Mouse (Mus musculus): ENCODE measurements around the gene Sprr2a3. TPM values are rescaled to one million over a fixed set of nuclear protein-coding genes. Genes with fewer than 3 reads are reported as not detected.
"Not testable (repeated sequence)": the region's sequence is repeated elsewhere in the genome, so short reads cannot be mapped to it uniquely, and the experiment has no call there.

Sprr2a3 gene
- polyA plus RNA-seq (2015; fragmentation: Nextera tagmentation; extraction: Ambion mirVana): not detected in 2 replicates

DNA sequence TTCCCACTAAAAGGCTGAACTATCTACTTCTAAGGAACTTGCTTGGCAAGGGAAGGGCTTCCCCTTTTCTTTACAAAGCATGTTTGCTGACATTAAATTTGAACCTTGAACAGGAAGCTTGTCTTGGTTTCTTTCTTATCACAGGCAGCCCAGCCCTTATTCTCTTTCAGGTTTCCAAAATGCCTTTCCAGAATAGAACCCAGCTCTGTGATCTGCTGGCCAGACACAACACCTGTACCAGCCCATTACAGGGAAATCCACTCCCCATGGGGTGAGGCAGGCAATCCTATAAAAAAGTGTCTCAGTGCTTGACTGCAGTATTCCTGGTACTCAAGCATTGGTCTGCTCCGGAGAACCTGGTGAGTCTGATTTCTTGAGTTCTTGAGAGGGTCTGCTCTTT lies at the start of gene Sprr2a3:
TSS of gene Sprr2a3 (plus strand) at position 317 of the 400 bp plus-strand sequence.
- H3K4me2 ChIP-seq (ENCODE audit: low read length); H3K4me1 ChIP-seq (replicated peaks; ENCODE audit: control insufficient read depth, insufficient read depth, low read length); ATAC-seq; H3K27ac ChIP-seq (ENCODE audit: low read length); H3K4me3 ChIP-seq (replicated peaks; ENCODE audit: low read length); H3K36me3 ChIP-seq (ENCODE audit: control insufficient read depth, insufficient read depth); H3K27me3 ChIP-seq (replicated peaks; ENCODE audit: control insufficient read depth, insufficient read depth, low read length); H3K9me3 ChIP-seq (ENCODE audit: control insufficient read depth, low read length); H3K9ac ChIP-seq (replicated peaks; ENCODE audit: low read depth, low read length): not testable (repeated sequence)
- WGBS: 94% methylated on average over 1 of the region's 1 CpGs

DNA sequence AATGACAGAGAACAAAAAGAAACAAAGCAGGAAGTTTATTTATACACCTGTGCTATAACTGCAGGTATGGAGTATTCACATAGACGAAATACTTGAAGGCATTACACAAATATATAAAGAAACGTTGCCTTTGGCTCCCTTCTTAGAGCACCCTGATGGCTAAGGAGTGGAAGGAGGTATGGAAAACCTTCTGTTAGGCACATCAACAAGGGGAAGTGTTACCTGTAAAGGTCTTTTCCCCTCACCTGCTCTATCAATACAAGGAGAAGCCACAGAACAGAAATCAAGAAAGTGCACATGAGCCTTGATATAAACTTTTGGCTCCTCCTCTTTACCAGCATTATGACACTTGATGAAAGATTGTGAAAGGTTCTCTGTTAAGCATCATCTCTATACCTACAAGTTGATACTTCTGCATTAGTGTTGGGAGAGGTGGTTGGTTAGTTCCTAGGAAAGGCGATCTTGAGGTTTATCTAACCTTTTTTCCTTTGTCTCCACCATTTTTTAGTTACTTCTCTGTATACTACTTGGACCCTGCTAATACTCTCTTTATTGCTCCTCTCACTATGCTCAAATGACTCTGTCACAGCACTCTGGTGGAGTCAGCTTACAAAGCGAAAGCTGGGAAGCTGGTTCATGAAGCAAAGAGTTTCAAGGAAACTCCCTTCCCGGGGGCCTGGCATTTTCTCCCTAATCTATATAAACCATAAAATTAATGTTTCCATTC lies 48.6 kb upstream of the Sprr2a3 start:
- not testable (repeated sequence) for H3K9ac ChIP-seq (replicated peaks; ENCODE audit: low read depth, low read length); H3K27me3 ChIP-seq (replicated peaks; ENCODE audit: control insufficient read depth, insufficient read depth, low read length); H3K9me3 ChIP-seq (ENCODE audit: control insufficient read depth, low read length); H3K4me2 ChIP-seq (ENCODE audit: low read length); ATAC-seq; H3K4me1 ChIP-seq (replicated peaks; ENCODE audit: control insufficient read depth, insufficient read depth, low read length); H3K4me3 ChIP-seq (replicated peaks; ENCODE audit: low read length); H3K36me3 ChIP-seq (ENCODE audit: control insufficient read depth, insufficient read depth); H3K27ac ChIP-seq (ENCODE audit: low read length)
- WGBS: no CpG with 5 or more reads among the region's 5 CpGs

DNA sequence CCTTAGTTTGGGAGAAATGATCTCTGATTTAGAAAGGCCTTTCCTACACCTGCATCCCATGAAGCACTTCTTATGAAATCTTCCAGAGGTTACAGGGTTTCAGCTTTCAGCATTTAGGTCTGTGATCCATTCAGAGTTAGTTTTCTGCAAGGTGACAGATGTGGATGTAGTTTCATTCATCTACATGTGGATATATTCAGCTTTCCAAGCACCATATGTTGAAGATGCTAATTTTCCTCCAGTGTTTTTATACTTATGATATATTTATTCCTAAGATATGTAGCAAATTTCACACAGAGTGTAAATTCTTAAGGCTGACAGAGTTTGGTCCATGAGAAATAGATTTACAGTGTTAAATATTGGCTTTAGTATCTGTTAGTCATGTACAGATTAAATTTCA lies 46.5 kb upstream of the Sprr2a3 start:
- not testable (repeated sequence) for H3K4me2 ChIP-seq (ENCODE audit: low read length); H3K27me3 ChIP-seq (replicated peaks; ENCODE audit: control insufficient read depth, insufficient read depth, low read length); H3K9me3 ChIP-seq (ENCODE audit: control insufficient read depth, low read length); H3K36me3 ChIP-seq (ENCODE audit: control insufficient read depth, insufficient read depth); H3K4me1 ChIP-seq (replicated peaks; ENCODE audit: control insufficient read depth, insufficient read depth, low read length); ATAC-seq; H3K27ac ChIP-seq (ENCODE audit: low read length); H3K9ac ChIP-seq (replicated peaks; ENCODE audit: low read depth, low read length); H3K4me3 ChIP-seq (replicated peaks; ENCODE audit: low read length)

DNA sequence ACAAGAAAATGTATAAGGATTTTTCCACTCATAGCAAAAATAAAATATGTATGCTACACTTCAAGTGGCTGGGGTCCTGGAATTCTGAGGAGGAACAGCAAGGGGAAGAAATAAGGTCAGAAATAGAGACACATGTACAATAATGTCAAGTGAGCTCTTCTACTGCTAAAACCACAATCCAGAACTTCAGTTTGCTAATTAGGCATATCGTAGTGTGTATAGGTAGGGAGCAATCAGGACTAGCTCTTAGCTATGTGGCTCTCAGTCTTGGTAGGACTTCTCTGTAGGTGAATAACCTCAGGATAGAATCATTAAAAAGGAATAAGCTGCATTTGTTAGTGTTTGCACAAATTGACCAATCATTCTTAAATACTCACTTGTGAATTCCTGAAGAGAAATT lies 46.0 kb upstream of the Sprr2a3 start:
- not testable (repeated sequence) for H3K4me3 ChIP-seq (replicated peaks; ENCODE audit: low read length); H3K4me2 ChIP-seq (ENCODE audit: low read length); H3K36me3 ChIP-seq (ENCODE audit: control insufficient read depth, insufficient read depth); H3K27ac ChIP-seq (ENCODE audit: low read length); H3K4me1 ChIP-seq (replicated peaks; ENCODE audit: control insufficient read depth, insufficient read depth, low read length); H3K9ac ChIP-seq (replicated peaks; ENCODE audit: low read depth, low read length); H3K27me3 ChIP-seq (replicated peaks; ENCODE audit: control insufficient read depth, insufficient read depth, low read length); H3K9me3 ChIP-seq (ENCODE audit: control insufficient read depth, low read length); ATAC-seq
- no CpG with 5 or more reads among the region's 1 CpGs for WGBS

DNA sequence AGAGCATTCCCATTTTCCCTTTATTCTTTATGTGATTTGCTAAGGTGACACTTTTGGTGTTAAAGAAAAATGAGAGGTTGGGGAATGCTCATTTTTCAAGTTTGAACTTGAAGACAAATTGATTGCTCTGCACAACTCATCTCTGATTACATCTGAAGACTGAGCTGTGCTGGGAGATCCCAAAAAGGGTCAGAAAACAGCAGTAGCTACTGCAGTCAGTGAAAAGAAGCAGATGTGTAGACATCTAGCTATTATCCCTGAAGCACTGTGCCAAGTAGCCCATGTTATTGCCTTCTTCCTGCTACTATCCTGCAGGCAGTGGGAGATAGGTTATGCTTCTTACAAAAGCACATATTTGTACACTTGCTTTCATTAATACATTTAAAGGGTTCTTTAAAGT lies 40.4 kb upstream of the Sprr2a3 start:
- not testable (repeated sequence) for ATAC-seq

DNA sequence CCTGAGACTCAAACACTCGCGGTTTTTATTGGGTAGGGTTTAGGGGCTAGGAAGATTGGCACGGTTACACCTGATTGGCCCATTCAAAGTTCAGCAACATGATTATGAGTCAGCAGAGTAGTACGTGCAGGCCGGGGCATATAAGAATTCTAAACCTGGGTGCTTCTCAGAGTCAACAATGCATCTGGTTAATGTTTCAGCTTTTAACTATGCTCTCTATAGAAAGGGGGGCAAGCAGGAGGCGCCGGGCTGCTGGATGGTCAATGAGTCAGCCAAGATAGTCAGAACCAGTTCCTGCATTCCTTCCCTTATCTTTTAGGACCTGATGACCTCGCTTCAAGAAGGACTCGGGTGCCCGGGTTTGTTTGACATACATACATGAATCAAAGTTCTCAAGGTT lies 39.0 kb upstream of the Sprr2a3 start:
- not testable (repeated sequence) for H3K27ac ChIP-seq (ENCODE audit: low read length); H3K9ac ChIP-seq (replicated peaks; ENCODE audit: low read depth, low read length); H3K4me2 ChIP-seq (ENCODE audit: low read length); H3K36me3 ChIP-seq (ENCODE audit: control insufficient read depth, insufficient read depth); H3K9me3 ChIP-seq (ENCODE audit: control insufficient read depth, low read length); ATAC-seq; H3K27me3 ChIP-seq (replicated peaks; ENCODE audit: control insufficient read depth, insufficient read depth, low read length); H3K4me1 ChIP-seq (replicated peaks; ENCODE audit: control insufficient read depth, insufficient read depth, low read length); H3K4me3 ChIP-seq (replicated peaks; ENCODE audit: low read length)
- no CpG with 5 or more reads among the region's 10 CpGs for WGBS

More for the DNA sequence above, 40.4 kb upstream of the Sprr2a3 start:
- H3K9me3 ChIP-seq (ENCODE audit: control insufficient read depth, low read length); H3K4me3 ChIP-seq (replicated peaks; ENCODE audit: low read length); H3K36me3 ChIP-seq (ENCODE audit: control insufficient read depth, insufficient read depth); H3K27me3 ChIP-seq (replicated peaks; ENCODE audit: control insufficient read depth, insufficient read depth, low read length); H3K4me1 ChIP-seq (replicated peaks; ENCODE audit: control insufficient read depth, insufficient read depth, low read length); H3K4me2 ChIP-seq (ENCODE audit: low read length); H3K9ac ChIP-seq (replicated peaks; ENCODE audit: low read depth, low read length); H3K27ac ChIP-seq (ENCODE audit: low read length): not testable (repeated sequence)

DNA sequence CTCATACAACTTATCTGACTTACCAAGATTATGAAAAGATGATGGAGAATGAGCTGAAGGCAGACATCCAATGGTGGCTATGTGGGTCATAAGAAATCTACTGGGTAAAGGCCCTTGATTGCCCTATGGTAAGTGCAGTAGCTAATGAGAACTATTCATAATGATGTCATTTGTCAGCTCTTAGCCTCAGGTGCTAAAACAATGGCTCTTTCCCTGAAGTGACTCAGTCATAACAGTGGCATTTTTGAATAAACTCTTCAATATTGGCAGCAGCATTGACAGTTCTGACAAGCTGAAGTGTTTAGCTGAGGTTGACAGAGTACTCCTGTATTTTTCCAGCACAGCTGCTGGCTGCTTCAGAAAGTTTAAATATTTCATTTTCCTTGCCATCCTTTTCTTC lies 36.7 kb upstream of the Sprr2a3 start:
- H3K27ac ChIP-seq (ENCODE audit: low read length); H3K27me3 ChIP-seq (replicated peaks; ENCODE audit: control insufficient read depth, insufficient read depth, low read length); H3K4me1 ChIP-seq (replicated peaks; ENCODE audit: control insufficient read depth, insufficient read depth, low read length); H3K9me3 ChIP-seq (ENCODE audit: control insufficient read depth, low read length); H3K4me2 ChIP-seq (ENCODE audit: low read length); H3K36me3 ChIP-seq (ENCODE audit: control insufficient read depth, insufficient read depth); H3K4me3 ChIP-seq (replicated peaks; ENCODE audit: low read length); H3K9ac ChIP-seq (replicated peaks; ENCODE audit: low read depth, low read length): not testable (repeated sequence)
- ATAC-seq: 0 out of 2 replicates have a peak, but pooled peaks have one; percentile 40

DNA sequence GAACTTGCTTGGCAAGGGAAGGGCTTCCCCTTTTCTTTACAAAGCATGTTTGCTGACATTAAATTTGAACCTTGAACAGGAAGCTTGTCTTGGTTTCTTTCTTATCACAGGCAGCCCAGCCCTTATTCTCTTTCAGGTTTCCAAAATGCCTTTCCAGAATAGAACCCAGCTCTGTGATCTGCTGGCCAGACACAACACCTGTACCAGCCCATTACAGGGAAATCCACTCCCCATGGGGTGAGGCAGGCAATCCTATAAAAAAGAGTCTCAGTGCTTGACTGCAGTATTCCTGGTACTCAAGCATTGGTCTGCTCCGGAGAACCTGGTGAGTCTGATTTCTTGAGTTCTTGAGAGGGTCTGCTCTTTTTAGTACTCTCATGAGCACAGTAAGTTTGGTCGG lies 34.8 kb upstream of the Sprr2a3 start:
- not testable (repeated sequence) for H3K4me1 ChIP-seq (replicated peaks; ENCODE audit: control insufficient read depth, insufficient read depth, low read length); H3K36me3 ChIP-seq (ENCODE audit: control insufficient read depth, insufficient read depth); H3K27me3 ChIP-seq (replicated peaks; ENCODE audit: control insufficient read depth, insufficient read depth, low read length); H3K9ac ChIP-seq (replicated peaks; ENCODE audit: low read depth, low read length); H3K9me3 ChIP-seq (ENCODE audit: control insufficient read depth, low read length); ATAC-seq; H3K4me2 ChIP-seq (ENCODE audit: low read length); H3K27ac ChIP-seq (ENCODE audit: low read length); H3K4me3 ChIP-seq (replicated peaks; ENCODE audit: low read length)
- 91% methylated on average over 1 of the region's 2 CpGs for WGBS

DNA sequence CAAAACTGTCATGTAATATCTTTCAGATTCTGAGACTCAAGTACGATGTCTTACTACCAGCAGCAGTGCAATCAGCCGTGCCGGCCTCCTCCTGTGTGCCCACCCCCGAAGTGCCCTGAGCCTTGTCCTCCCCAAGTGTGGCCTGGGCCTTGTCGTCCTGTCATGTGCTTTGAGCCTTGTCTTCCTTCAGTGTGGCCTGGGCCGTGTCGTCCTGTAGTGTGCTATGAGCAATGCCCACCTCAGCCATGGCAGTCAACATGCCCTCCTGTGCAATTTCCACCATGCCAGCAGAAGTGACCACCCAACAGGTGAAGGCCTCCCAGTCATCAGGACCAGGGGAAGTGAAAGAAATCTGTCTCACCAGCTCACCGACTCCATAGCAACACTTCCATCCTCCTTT lies 31.4 kb upstream of the Sprr2a3 start:
- H3K9ac ChIP-seq (replicated peaks; ENCODE audit: low read depth, low read length); H3K4me3 ChIP-seq (replicated peaks; ENCODE audit: low read length); H3K27ac ChIP-seq (ENCODE audit: low read length); H3K4me1 ChIP-seq (replicated peaks; ENCODE audit: control insufficient read depth, insufficient read depth, low read length); H3K4me2 ChIP-seq (ENCODE audit: low read length); H3K27me3 ChIP-seq (replicated peaks; ENCODE audit: control insufficient read depth, insufficient read depth, low read length); H3K36me3 ChIP-seq (ENCODE audit: control insufficient read depth, insufficient read depth); H3K9me3 ChIP-seq (ENCODE audit: control insufficient read depth, low read length): not testable (repeated sequence)
- WGBS: no CpG with 5 or more reads among the region's 8 CpGs
- 0 out of 2 replicates have a peak, but pooled peaks have one; percentile 23 for ATAC-seq

DNA sequence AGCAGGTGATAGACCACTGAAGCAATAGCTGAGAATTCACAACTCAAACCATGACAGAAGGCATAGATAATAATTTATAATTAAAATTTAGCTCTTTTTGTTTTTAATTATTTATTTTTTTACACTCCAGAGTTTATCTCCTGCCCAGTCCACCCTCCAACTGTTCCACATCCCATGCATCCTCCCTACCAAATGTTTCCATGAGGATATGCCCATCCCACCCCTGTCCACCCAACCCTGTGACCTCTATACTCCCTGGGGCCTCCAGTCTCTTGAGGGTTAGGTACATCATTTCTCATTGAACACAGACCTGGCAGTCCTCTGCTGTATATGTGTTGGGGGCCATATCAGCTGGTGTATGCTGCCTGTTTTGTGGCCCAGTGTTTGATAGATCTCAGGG lies 26.7 kb upstream of the Sprr2a3 start:
- not testable (repeated sequence) for H3K4me1 ChIP-seq (replicated peaks; ENCODE audit: control insufficient read depth, insufficient read depth, low read length); H3K27ac ChIP-seq (ENCODE audit: low read length); H3K36me3 ChIP-seq (ENCODE audit: control insufficient read depth, insufficient read depth); H3K4me3 ChIP-seq (replicated peaks; ENCODE audit: low read length); H3K27me3 ChIP-seq (replicated peaks; ENCODE audit: control insufficient read depth, insufficient read depth, low read length); H3K4me2 ChIP-seq (ENCODE audit: low read length); H3K9me3 ChIP-seq (ENCODE audit: control insufficient read depth, low read length); H3K9ac ChIP-seq (replicated peaks; ENCODE audit: low read depth, low read length)
- ATAC-seq: 0 out of 2 replicates have a peak, but pooled peaks have one; percentile 23
